Mouse (Mus musculus): ENCODE measurements at regions not wholly inside any gene's neighbourhood (a gene's known extent, or its start where the extent isn't known, plus 50 kb on each side); places are given as distances from the start of the nearest gene placed in this dataset.
"Not testable (repeated sequence)": the region's sequence is repeated elsewhere in the genome, so short reads cannot be mapped to it uniquely, and the experiment has no call there.

DNA sequence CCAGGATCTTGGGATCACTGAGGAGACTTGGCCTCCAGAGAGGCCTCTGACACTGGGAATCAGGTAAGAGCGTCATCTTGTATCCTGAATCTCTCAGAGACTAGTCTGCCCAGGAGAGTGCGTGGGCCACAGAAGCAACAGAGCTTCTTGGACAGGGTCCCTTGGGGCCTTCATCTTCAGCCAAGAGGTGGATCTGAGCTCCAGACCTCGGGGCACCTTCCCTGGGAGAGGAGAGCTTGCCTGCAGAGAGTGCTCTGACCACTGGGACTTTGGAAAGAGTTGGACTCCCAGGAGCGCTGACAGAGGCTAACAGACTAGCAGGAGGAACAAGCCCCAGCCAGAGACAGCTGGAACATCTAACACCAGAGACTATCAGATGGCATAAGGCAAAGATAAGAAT, 73.9 kb upstream of the Gm15319 start:
- not testable (repeated sequence) for H3K4me3 ChIP-seq (ENCODE audit: insufficient read depth, low read depth, low read length); H3K27ac ChIP-seq (ENCODE audit: insufficient read depth, low read depth, low read length); H3K4me1 ChIP-seq (ENCODE audit: control insufficient read depth, insufficient read depth, low read length)
- WGBS = 57% methylated on average over 4 of the region's 4 CpGs

DNA sequence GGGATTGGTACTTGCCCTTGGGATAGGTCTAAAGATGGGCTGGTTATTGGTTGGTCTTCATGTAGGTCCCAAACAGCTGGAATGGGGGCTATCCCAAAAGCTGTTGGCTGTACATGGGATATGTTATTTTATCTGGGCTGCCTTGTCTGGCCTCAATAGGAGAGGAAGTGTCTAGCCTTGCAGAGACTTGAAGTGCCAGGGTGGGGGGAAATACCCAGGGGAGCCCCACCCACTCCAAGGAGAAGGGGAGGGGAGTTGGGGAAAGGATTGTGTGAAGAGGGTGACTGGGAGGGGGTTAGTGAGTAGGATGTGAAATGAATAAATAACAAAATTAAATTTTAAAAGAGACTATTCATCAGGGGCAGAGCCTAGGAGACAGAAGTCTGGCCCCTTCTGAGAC, 70.2 kb upstream of the Gm15319 start:
- not testable (repeated sequence) for H3K4me3 ChIP-seq (ENCODE audit: insufficient read depth, low read depth, low read length); H3K4me1 ChIP-seq (ENCODE audit: control insufficient read depth, insufficient read depth, low read length); H3K27ac ChIP-seq (ENCODE audit: insufficient read depth, low read depth, low read length)

DNA sequence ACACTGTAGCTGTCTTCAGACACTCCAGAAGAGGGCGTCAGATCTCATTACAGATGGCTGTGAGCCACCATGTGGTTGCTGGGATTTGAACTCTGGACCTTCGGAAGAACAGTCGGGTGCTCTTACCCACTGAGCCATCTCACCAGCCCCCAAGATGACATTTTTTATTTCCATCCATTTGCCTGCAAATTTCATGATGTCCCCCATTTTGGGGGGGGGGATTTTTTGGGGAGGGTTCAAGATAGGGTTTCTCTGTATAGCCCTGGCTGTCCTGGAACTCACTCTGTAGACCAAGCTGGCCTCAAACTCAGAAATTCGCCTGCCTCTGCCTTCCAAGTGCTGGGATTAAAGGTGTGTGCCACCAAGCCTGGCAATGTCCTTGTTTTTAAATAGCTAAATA, 66.5 kb upstream of the Gm15319 start:
- not testable (repeated sequence) for H3K4me1 ChIP-seq (ENCODE audit: control insufficient read depth, insufficient read depth, low read length); H3K4me3 ChIP-seq (ENCODE audit: insufficient read depth, low read depth, low read length); H3K27ac ChIP-seq (ENCODE audit: insufficient read depth, low read depth, low read length)
- WGBS = 84% methylated on average over 4 of the region's 4 CpGs

DNA sequence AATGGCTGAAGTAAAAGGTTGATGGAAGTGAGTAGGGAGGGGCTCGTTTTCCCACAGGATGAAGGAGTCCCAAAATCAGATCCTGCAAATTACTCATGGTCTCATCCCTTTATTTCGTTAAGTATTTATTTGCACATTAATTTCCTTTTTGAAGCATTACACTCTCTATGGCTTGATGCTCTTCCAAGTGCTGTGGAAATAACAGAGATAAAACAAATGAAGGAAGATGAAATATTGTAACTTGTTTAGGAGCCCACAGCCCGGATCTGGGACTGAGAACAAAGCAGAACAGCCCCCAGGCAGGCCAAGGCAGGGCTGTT, 61.9 kb upstream of the Gm15319 start:
- not testable (repeated sequence) for H3K4me3 ChIP-seq (ENCODE audit: insufficient read depth, low read depth, low read length); H3K27ac ChIP-seq (ENCODE audit: insufficient read depth, low read depth, low read length); H3K4me1 ChIP-seq (ENCODE audit: control insufficient read depth, insufficient read depth, low read length)
- 25% methylated on average over 3 of the region's 3 CpGs for WGBS

DNA sequence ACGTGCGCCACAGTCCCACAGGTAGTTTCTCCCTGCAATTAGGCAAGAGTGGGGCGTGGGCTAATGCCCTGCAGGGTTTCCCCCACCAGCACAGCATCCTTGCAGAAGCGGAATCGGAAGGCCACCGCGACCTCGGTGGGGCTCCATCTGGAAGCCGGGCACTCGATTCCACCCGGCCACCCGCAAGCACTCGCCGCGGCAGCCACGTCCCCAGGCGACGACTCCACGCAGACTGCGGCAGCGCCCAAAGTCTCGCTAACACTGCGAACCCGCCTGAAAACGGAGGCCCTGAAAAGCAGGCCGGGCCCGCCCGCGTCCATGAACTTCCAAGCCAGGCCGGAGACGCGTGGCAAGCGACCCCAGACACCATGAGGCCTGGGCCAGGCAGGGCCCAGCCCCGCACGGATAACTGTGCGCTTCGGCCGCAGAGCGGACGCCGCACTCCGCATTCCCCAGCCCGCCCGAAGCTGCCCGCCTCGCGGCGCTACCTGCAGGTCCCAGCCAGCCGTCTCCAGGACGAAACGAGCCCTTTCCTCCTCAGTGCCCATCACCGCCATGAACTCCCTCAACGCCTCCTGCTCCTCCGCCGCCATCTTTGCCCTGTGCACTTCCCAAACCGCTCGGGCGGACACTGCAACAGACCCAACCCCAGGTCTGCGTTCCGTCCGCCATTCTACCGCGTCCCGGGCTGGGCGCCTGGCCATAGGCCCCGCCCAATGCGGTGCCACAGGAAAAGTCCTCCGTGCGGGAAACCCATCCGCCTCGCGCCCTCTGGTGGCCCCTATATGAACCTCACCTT, 61.3 kb upstream of the Gm15319 start:
- 6% methylated on average over 70 of the region's 72 CpGs for WGBS
- peak; percentile 79 for TF ChIP-seq CTCF (IDR thresholded peaks at IDR 0.05; ENCODE audit: insufficient read depth, low read depth, low read length)
- H3K4me3 ChIP-seq (ENCODE audit: insufficient read depth, low read depth, low read length) = peak overlapping the region; percentile 66
- H3K4me1 ChIP-seq (ENCODE audit: control insufficient read depth, insufficient read depth, low read length); H3K27ac ChIP-seq (ENCODE audit: insufficient read depth, low read depth, low read length): not testable (repeated sequence)

DNA sequence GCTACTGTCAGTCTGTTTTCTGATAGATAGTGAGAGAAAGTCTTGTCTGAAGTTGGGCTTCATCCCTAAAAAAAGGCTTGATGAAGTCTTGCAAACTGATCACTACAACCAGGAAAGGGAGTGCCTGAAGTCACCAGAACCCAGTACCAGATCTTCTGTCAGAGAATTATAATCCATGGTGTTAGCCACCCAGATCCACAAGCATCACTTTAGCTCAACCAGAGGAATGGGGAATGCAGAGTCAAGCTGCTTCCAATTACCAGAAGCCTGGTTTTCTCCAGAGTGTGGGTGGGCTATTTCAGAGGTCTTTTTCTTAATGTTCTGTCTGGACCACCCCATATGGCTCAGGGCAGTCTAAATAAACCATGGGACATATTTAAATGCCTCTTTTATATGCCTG, 57.8 kb upstream of the Gm15319 start:
- H3K4me1 ChIP-seq (ENCODE audit: control insufficient read depth, insufficient read depth, low read length); H3K27ac ChIP-seq (ENCODE audit: insufficient read depth, low read depth, low read length); H3K4me3 ChIP-seq (ENCODE audit: insufficient read depth, low read depth, low read length): not testable (repeated sequence)

All from olfactory bulb, adult 2 months (tissue).